Mouse (Mus musculus): ENCODE measurements at regions not wholly inside any gene's neighbourhood (a gene's known extent, or its start where the extent isn't known, plus 50 kb on each side); places are given as distances from the start of the nearest gene placed in this dataset.

DNA sequence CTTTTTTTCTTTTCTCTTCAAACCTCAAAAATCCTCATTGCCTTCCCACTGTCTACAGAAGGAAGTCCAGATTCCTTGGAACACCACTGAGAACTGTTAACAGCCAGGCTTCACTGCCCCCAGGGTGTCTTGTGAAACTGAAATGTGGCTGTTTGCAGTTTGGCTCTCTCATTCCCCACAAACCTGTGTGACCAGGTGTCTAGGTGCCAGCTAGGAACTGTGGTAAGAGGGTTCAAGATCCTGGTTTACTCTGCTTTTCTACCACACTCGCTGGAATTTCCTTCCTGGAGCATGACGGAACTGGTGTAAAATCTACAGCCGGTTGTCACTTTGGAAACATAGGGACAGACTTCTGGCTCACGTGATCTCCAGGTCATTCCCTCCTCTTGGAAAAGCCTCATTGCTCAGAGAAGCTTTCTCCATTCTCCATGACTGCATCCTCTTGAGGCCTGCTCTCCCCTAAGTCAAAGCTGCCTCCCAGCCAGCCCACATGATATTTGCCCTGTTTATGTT is 660.2 kb downstream of the Zfp706 start:
- no peak for DNase-seq

DNA sequence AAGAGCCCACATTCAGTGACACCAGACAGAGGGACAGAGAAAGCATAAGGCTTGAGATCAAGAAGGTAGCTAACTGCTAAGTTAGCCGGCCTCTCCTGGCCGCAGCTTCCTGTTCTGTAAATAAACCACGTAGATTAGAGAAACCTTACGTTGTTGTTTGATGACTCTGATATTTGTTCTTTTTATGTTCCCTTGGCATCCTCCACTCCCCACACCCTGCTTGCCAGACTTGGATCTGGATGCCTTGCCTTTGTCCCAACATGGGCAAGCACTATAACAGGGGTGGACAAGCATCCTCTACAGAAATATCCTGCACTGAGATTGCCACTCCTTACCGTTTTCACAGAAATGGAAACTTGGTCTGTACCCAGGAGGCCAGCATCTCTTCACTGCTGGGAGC is 661.4 kb downstream of the Zfp706 start:
- no peak for DNase-seq

DNA sequence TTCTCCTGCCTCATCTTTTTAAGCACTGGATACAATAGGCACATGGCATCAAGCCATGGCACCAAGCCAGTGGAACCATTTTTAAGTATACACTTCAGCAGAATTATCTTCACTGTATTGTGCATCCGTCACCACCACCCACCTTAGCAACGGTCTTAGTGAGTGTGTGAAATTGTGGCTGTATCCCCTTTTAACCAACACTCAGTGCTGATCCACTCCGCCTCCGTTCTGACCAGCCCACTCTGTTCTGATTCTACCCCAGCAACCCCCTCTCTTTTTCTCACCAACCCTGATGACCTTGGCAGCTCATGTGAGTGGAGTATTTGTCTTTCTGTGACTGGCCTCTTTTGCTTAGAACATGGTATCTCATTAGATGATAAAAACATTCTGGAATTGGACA is 662.2 kb downstream of the Zfp706 start:
- no peak for DNase-seq

DNA sequence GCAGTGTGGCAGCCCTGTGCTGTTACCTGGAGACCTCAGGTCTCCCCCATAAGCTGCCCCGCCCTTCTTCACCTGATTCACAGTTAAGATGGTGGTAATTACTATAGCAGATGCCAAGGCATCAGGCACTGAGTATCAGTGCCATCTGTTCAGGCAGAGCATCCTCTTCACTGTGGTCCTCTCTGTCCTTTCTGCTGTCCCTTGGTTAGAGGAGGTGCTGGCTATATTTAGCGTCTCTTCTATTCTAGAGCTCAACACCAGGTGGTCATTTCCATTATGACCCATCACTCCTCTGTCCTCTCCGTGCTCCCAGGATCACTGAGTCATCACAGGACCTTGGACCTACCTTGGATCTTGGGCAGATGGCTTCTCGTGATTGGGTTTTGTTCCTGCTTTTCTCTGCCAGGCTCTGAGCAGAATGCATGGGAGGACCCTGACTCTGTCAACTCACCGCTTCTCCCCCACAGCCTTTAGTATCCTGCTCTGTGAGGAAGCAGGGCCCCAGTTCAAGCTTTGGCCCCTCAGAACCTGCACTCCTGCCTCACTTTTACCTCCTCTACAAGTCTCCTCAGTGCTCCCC is 667.5 kb downstream of the Zfp706 start:
- DNase-seq = no peak

DNA sequence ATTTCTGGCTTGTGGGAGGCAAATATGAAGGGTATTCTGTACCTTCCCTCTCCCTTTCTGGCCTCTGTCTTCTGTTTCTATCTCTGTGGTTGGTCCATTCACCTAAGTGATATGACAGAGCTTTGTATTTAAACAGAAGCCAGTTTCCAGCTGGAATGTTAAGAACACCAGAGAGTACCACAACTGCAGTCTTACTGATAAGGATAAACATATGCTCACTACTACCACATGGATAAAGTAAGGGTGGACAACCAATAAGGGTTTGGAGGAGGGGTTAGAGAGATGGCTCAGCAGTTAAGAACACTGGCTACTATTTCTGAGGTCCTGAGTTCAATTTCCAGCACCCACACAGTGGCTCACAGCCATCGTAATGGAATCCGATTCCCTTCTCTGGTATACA is 668.8 kb downstream of the Zfp706 start:
- no peak for DNase-seq

DNA sequence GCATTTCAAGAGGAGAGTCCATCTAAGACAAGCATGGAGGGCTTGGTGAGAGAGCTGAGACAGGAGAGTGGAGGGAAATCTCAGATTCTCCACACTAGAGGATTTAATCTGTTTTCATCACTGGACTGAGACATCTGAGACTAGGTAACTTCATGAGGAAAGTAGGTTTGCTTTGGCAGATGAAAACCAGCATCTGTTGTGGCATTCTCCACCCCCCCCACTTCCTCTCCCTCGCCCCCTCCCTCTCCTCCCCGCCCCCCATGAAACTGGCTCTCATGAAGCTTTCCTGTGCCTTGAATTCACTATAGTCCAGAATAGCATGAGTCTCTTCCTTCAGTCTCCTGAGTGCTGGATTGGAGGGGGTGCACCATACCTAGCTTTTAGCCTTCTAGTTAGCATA is 670.7 kb downstream of the Zfp706 start:
- no peak for DNase-seq

DNA sequence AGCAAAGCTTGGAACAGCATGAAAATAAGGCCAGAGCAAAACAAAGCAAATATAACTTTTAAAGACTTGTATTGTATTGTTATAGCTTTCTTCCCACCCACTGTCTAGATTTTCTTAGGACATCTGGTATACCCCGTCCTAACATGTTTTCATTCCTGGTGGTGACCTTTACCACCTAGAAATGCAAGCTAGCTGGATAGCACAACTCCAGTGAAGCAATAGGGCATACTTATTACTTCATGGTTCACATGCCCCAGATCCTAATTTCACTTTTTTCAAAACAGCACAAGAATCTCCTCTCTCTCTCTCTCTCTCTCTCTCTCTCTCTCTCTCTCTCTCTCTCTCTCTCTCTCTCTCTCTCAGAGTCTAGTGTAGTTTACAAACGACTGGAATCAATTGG is 672.5 kb downstream of the Zfp706 start:
- no peak for DNase-seq

DNA sequence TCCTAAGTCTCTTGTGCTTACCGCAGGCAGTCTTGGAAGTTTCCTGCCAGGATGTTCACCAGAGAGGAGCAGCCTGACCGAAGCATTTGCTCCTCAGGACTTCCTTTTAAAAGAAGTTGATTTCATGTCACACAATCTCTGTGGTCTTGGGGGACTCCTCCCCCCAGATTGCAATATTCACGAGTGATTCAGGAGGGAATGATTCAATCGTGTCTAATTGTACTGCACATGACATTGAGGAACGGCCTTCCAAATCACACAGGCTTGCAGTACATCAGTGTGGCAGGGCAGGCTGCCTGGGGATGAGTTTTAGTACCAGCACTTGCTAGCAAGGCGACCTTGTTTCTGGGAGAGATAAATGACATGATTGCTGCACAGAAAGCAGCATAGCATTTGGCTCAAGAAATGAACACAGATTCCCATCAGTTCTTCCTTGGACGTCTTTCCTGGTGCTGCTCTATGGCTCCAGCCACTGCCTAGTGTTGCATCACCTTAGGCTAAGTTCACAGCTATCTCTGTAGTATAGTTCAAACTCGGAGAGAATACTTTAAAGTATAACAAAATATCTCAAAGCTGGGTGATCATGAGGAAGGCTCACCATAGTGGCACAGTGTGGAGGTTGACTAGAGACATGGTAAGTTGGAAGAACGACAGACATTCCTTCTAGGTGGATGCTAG is 673.0 kb downstream of the Zfp706 start:
- DNase-seq = no peak

DNA sequence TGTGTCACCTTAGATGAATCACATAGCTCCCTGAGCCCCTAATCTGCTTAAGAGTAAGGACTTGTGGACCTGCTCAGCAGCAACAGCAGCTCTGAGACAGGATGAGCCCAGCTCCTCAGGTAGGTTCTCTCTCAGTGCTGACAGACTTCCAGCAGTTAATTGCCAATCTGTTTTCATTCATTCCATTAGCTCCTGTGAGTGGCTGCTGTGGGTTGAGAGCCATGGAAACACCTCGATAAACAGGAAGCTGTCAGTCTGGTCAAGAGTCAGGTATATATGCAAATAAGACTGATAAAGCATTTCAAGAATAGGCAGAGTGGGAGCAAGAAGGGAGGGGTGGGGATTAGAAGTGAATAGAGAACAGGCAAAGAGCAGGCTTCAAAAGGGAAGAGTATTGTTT is 673.7 kb downstream of the Zfp706 start:
- no peak for DNase-seq

DNA sequence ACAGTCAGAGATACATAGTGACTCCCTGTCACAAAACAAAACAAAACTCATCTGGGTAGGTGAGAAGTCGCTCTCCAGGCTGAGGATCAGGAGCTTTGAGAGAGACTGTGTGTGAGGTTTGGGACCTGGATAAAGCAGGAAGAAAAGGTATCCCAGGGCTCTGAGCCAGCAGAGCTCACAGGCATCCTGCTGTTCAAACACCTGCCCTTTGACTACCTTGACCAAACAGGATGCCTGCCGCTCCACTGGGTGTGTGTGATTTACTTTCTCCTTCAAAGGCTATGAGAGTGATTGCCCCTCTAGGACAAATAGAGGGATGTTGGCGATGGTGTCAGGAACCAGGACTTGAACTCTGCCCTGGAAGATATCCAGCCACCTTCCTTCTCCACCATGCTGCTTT is 674.3 kb downstream of the Zfp706 start:
- no peak for DNase-seq
